Mouse (Mus musculus) hindbrain, embryonic 10.5 days (tissue): ENCODE measurements at regions not wholly inside any gene's neighbourhood (a gene's known extent, or its start where the extent isn't known, plus 50 kb on each side); places are given as distances from the start of the nearest gene placed in this dataset.

Experiments used
- DNase-seq: peaks from one replicate; pipeline ENCODE4 v3.0.0-alpha.2; 2017; ENCODE audit warnings: low spot score
- H3K27ac ChIP-seq: fragments of 300-500 bp; sonication (generic); 2 replicates; pipeline ENCODE4 v1.5.1; 2016; ENCODE audit warnings: mild to moderate bottlenecking, moderate library complexity
- H3K27me3 ChIP-seq: fragments of 300-500 bp; sonication (generic); 2 replicates; pipeline ENCODE4 v1.6.1; 2016; ENCODE audit warnings: mild to moderate bottlenecking; ENCODE audit not compliant: poor library complexity, insufficient read depth, severe bottlenecking
- H3K36me3 ChIP-seq: fragments of 300-500 bp; sonication (generic); 2 replicates; pipeline ENCODE4 v1.6.1; 2016; ENCODE audit warnings: mild to moderate bottlenecking, moderate library complexity
- H3K4me1 ChIP-seq: fragments of 300-500 bp; sonication (generic); replicated peaks from 2 replicates; pipeline ENCODE4 v1.6.1; 2016; ENCODE audit warnings: mild to moderate bottlenecking
- H3K4me3 ChIP-seq: fragments of 300-500 bp; sonication (generic); 2 replicates; pipeline ENCODE4 v1.5.1; 2016; ENCODE audit warnings: mild to moderate bottlenecking, moderate library complexity
- H3K9me3 ChIP-seq: fragments of 300-500 bp; sonication (generic); 2 replicates; pipeline ENCODE4 v1.6.1; 2016; ENCODE audit warnings: mild to moderate bottlenecking, moderate library complexity
- WGBS: fragments of 180-500 bp; shearing (Covaris S2); methylation state at CpG from one replicate; pipeline ENCODE4 v1.1.7; 2016; 5-methylcytosine and 5-hydroxymethylcytosine counted together

DNA sequence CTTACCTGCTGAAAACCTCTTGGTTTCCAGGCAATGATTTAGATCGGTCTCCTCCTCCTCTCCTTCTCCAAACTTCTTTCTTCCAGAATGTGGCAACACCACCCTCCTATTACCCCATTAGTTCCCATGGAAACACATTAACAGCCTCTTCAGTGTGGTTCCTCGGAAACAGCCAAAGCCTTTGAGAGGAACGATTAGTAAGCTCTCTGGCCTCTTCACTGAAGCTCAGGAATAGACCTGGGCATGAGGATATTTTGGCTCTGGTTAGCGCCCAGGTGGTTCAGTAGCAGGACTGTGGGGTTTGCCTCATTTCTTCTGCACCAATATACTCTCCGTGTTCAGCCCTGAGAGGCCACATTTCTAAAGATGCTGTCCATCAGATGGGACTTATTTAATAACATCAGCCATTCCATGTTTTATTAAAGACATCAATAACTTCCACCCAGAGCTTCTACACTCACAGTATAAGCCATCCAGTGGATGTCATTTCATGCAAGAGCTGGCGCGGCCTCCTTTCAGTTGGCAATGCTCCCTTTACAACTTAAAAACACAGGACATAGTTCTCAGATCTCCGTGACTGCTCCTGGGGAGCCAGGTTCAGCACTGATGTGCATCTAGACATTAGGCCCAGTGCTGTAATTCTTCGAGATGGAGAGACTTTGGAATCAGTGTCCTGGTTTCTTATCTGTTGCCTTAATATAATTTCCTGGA is 52.9 kb upstream of the Tcl1b2 start:
- peak overlapping the region; percentile 71; the same call in 1 of the 2 replicates for H3K27ac ChIP-seq
- no peaks in the 10 kb centered on the region for H3K36me3 ChIP-seq
- H3K4me1 ChIP-seq = peaks cover 25% of the 10 kb centered on the region
- H3K27me3 ChIP-seq = peaks cover 5% of the 10 kb centered on the region; the same call in 1 of the 2 replicates
- H3K4me3 ChIP-seq = no peak overlapping the region
- DNase-seq = no peak
- H3K9me3 ChIP-seq = 0 out of 2 replicates have a peak, but pooled peaks cover 3% of the 10 kb centered on the region
- WGBS = 69% methylated on average over 9 of the region's 9 CpGs

DNA sequence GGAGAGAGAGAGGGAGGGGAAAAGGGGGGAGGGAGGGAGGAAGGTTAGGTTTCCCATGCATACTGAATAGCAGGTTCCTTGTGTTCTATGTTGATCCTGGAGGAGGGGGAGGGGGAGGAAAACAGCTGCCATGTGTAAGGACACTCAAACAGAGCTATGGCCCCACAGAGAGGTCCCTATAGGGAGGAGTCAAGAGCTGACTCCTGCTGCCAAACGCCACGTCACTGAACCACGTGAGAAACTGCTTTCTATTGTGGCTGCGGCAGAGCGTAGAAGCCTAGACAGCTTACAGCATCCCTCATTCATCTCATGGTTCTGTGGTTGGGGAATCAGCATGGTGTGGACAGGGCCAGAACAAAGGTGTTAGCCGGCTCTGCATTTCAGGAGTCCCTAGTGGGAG is 52.3 kb upstream of the Tcl1b2 start:
- H3K9me3 ChIP-seq = 0 out of 2 replicates have a peak, but pooled peaks cover 3% of the 10 kb centered on the region
- no peaks in the 10 kb centered on the region for H3K36me3 ChIP-seq
- H3K27me3 ChIP-seq = peaks cover 10% of the 10 kb centered on the region; the same call in 1 of the 2 replicates
- peak; percentile 49 for DNase-seq
- H3K4me1 ChIP-seq = peaks cover 25% of the 10 kb centered on the region
- no peak overlapping the region for H3K4me3 ChIP-seq
- peak overlapping the region; percentile 71 for H3K27ac ChIP-seq
- WGBS = 47% methylated on average over 6 of the region's 6 CpGs
